Mouse (Mus musculus): ENCODE data around the gene Thsd4. TPM values are rescaled to one million over a fixed set of nuclear protein-coding genes. Genes with fewer than 3 reads are reported as not detected.

The Thsd4 gene
- total RNA-seq, 2 experiments from 2014 or later = not detected

DNA sequence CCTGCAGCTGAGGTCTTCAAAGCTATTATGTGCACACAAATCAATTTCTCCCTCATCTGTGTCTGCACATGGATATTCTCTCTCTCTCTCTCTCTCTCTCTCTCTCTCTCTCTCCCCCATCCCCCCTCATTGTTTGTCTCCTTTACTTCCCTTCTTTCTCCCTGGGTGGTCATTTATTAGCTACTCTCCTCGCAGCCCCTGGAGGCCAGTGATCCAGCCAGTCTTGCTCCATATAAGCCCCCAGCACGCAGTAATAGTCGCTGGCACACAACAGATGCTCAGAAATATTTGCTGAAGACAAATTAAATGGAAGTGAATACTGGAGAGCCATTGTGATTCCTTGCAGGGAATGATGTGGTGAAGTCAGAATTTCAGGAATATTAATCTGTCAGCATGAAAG is 2.2 kb downstream of the Thsd4 start:
- no peak for ATAC-seq (replicated peaks; ENCODE audit: low FRiP score, poor library complexity, severe bottlenecking)

DNA sequence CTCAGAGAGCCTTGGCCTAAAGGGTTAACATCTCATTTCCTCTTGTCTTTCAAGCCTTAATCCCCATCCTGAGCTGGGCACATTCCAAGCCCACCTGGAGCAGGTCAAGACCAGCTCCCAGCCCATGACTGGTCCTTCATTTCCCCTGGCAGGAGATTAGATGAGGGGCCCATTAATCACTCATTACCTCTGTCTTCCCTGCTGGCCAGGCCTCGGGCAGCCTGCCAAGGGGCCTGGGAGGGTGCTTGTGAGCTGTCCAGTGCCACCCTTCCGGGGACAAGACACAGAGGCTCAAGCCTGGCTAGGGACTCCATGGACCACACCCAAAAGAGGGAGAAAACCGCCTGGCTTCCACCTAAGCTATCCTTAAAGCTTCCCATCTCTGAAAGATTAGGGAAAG is 3.6 kb downstream of the Thsd4 start:
- ATAC-seq (replicated peaks; ENCODE audit: low FRiP score, poor library complexity, severe bottlenecking) = no peak

DNA sequence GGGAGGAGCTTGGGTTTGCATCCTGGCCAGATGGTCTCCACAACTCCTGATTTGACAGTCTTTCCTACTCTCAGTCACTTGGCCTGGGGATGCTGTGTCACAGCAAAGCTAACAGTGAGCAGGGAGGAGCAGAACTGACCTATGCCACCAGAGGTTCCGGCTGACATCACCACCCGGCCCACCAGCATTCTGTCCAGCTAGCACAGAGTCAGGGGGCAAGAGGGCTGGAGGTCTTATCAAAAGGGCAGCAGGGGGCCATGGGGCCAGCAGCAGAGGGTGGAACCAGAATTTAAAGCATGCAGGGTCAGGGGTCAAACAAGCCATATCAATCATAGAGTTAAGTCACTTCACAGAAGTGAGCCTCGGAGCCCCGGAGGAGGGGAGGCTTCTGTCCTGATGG is 4.7 kb downstream of the Thsd4 start:
- no peak for ATAC-seq (replicated peaks; ENCODE audit: low FRiP score, poor library complexity, severe bottlenecking)

DNA sequence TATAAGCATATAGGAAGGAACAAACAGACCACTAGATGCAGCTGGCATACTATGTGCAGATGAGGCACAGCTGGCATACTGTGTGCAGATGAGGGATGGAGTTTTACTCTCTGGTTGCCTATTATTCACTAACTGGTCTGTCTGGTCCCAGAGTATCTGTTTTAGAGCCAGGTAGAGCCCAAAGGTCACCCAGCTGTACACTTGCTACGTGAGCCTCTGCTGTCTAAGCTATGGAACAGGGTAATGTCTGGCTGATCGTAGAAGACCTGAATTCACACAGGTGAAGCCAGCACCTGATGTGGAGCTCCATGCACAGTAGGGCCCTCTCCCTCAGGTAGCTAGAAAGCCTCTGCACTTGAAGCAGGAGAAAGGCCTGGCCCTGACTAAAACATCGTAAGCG is 5.5 kb downstream of the Thsd4 start:
- ATAC-seq (replicated peaks; ENCODE audit: low FRiP score, poor library complexity, severe bottlenecking) = no peak

DNA sequence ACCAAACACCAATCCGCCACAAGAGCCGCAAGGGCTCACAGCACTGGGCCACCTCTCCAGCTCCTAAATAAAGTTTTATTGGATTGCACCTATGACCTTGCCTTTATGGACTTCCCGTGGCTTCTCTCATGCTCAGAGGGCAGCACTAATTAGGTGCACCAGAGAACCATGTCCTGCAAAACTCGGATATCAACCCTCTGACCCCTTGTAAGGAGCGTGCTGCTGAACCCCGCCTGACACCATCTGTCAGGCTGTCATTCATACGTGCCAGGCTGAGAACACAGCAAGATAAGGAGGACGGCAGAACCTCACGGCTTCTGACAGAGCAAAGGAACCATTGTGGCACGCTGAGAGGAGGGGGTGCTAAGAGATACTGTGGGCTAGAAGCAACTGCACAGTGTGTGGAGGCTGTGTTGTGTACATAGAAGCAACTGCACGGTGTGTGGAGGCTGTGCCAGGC is 8.5 kb downstream of the Thsd4 start:
- ATAC-seq (replicated peaks; ENCODE audit: low FRiP score, poor library complexity, severe bottlenecking) = no peak

DNA sequence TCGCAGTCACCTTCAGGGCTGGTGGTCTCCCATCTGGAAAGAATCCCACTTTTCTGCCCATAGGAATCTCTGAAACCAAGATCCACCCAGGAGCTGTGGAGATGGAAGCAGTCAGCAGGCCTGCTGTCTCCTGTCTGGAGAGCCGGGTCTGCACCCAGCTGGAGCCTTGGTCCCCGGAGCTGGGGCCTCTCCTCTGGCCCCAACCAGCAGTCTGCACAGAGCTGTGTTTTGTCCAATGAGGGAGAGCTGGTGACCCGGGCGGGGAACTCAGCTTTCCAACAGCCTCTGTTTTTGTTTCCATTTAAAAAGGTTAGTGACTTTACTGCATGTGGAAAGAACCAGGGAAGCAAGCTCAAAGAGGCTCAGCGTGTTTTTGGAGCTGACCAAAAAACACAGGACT is 11.0 kb downstream of the Thsd4 start:
- no peak for ATAC-seq (replicated peaks; ENCODE audit: low FRiP score, poor library complexity, severe bottlenecking)

DNA sequence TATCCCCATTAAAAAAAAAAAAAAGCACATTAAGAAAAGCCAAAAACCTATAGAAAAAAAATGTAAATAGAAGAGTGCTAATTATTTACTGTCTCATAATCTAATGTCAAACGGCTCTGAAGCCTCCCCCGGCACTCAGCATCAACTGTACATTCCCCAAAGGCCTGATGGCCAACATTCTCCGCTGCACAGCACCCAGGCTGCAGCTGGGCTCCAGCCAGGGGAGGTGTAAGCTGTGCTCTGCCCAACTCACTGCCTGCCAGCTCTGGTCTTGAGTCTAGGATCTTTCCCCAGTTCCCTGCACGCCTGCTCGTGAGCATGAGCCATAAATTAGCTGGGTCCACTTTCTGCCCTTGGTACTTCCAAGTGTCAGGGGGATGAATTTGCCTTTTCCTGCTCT is 15.7 kb downstream of the Thsd4 start:
- no peak for ATAC-seq (replicated peaks; ENCODE audit: low FRiP score, poor library complexity, severe bottlenecking)

DNA sequence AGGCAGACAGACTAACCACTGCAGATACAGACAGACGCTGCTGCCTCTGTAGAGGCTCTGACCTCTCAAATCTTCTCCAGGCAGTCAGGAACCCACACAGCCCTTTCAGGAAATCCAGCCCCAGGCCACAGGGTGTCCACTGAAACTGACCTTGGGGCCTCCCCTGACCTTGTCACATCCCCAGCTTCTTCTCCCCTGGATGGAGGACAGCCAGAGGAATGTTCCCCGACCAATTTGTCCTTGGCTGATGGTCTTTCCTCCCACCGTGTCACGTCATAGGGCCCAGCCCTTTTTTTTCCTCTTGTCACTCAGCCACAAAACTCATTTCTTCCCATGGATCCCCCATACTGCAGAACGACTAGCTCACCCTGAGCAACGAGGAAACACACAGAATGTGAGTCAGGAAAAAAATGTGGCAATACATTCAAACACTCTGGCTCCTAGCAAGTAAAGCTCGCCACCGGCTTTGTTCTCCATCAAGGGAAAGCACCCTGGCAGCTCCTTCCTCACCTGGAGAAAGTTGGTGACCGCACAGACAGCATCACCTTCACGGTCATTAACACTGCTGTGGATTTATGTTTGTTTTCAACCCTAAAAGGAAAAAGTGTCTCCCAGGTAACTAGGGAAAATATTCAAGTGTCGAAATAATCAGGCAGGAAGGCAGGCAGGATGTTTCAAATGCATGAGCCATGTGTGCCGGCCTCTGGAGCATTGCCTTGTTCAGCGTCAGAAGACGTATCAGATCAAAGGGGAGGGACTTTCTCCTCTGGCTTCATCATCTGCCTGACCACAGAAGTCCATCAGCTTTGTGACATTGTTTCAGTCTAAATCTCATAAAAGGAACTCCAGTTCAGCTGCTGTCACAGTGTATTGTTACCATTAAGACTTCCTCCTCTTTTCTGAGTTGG is 17.2 kb downstream of the Thsd4 start:
- no peak for ATAC-seq (replicated peaks; ENCODE audit: low FRiP score, poor library complexity, severe bottlenecking)

DNA sequence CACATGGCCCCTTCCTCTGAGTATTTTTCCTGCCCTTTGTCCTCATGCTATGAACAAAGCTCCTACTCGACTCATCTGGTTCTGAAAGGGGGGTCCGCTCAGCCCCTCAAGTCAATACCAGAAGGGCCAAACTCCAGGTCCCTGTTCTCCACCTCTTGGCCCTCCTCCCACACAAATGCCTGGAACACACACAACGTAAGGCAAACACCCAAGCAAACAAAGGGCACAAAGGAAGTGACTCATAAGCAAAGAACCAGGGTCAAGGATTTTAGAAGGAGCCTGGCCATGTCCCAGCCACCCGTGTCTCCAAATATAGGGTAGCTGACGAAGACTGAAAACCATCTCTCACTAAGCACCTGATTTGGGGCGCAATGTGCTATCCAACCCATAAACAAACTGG is 19.6 kb downstream of the Thsd4 start:
- no peak for ATAC-seq (replicated peaks; ENCODE audit: low FRiP score, poor library complexity, severe bottlenecking)

DNA sequence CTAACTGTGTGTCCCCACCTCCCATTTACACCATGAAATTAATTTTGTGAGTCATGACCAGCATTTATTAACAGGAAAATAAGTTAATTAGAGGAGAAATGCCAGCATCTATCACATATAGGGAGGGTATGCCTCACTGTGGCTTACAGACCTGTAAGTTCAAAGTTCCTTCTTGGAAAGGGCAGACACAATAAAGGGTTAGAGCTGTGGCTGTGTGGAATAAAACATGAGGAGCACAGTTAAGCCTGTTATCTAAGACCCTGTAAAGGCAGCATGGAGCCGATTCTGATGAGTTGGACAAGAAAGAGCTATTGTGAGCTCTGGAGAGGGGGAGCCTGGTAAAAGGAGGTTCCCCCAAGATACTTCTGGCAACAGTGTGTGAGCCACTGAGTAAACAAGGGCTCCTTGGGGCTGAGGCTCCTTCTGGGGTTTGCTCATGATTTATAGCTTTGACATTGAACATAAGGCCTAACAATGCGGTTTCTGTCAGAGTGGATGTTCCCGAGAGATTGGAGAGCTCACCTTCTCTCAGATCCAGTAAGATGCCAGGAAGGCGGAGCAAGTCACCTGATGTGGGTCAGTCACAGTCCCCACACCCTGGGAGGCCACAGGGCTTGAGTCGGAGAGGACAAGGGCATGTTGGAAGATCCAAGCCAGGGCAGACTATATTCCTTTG is 20.2 kb downstream of the Thsd4 start:
- no peak for ATAC-seq (replicated peaks; ENCODE audit: low FRiP score, poor library complexity, severe bottlenecking)

DNA sequence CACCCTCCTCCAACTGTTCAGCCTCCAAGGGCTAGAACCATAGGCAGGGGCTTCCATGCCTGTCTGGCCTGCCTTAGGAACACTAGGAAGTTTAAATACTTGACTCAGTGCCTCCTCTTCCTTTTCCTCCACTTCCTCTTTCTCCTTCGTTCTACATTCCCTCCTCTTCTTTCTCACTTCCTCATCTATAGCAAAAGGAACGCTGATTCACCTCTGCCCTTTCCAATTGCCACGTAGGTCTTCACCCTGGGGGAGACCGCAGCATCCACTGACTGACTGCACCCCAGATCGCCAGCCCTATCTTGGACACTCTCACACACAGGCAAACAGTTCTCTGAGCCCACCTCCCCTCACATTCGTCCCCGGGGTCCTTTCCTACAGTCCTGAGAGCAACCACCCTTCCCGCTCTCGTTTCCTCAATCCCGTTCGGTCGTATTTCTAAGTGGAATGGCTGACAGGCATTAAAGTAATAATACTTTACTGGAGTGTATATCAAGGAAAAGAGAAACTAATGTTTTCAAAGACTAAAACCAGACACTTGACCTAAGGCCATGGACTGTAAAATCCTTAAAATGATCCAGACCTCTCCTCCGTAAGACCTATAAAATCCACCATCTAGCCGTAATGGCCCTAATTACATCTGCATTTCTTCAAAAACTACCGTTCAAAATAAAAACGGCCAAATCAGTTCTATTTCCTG is 29.4 kb downstream of the Thsd4 start:
- ATAC-seq (replicated peaks; ENCODE audit: low FRiP score, poor library complexity, severe bottlenecking) = no peak

DNA sequence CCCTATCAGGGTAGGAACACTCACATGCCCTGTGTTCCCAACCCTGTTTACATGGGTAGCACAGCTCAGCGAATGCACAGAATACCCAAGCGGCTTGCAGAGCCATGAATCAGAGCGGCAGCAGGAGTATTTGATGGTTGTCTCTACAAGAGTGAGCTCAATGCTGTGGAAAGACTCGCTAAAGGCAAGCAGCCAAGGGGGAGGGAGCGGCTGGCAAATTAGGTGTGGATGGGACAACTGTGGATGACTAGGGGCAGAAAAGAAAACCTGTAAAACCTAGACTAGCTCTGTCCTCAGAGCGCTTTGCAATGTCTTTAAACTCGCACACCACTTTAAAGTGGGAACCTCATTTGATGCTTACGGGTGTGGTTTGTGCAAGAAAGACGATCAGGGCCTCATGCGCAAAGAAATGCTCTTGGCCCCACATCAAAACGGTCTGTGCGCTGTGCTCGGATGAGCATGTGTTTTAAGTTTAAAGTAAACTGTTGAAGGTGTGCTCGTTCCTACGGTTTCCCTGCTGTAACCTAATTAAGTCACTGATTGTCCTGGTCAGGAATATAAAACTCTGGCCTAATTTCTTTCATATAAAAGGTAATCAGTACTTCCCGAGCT is 30.3 kb downstream of the Thsd4 start:
- ATAC-seq (replicated peaks; ENCODE audit: low FRiP score, poor library complexity, severe bottlenecking) = no peak

DNA sequence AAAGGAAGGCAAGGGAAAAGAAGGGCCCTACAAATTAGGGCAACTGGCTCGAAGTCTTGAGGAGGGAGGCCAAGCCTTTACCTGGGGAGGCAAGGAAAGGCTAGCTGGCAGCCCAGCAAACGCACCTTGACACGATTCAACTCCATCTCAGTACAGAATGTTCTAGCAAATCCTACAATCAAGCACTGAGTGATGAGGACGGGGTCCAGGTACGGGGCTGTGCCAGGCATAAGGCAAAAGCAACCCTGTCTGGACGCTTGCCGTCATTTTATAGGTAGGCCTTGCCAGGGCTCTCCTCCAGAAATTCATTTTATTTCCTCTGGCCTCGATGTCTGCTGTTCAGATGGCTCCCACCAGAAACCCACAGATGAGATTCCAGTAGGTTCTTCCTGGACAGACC is 30.8 kb downstream of the Thsd4 start:
- no peak for ATAC-seq (replicated peaks; ENCODE audit: low FRiP score, poor library complexity, severe bottlenecking)

DNA sequence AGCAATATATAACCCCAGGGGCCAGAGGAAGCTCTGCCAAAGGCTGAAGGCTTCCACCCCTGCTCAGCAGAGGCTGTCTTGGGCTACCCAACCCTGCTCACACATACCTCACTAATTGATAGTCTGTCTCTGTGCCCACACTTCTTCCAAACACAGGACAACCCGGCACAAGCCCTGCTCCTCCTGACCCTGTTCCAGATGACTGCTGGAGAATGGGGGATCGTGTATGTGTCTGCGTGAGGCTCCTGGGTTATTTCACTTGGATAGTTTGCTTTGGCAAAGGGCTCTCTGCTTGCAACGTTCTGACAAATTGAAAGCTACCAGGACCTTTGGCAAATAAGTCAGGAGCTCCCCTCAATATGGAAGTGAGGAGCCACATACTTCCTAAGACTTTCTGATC is 33.0 kb downstream of the Thsd4 start:
- no peak for ATAC-seq (replicated peaks; ENCODE audit: low FRiP score, poor library complexity, severe bottlenecking)

DNA sequence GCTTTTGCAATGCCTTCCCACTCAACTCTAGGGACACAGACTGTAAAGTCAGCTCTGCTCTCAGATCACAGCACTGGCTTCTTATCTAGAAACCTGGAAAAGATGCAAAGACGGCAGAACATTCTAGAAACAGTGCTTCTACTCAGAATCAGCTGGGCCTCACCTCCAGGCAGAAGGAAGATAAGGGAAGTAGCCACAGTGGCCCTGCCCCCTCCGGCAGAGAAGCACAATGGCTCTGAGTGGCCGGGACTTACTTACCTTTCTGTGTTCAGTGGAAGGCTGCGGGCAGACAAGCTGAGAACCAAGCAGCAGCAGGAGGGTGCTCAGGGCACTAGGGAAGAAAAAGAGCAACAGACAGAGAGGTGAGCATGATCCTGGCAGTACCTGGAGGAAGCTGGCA is 39.7 kb downstream of the Thsd4 start:
- ATAC-seq (replicated peaks; ENCODE audit: low FRiP score, poor library complexity, severe bottlenecking) = no peak

DNA sequence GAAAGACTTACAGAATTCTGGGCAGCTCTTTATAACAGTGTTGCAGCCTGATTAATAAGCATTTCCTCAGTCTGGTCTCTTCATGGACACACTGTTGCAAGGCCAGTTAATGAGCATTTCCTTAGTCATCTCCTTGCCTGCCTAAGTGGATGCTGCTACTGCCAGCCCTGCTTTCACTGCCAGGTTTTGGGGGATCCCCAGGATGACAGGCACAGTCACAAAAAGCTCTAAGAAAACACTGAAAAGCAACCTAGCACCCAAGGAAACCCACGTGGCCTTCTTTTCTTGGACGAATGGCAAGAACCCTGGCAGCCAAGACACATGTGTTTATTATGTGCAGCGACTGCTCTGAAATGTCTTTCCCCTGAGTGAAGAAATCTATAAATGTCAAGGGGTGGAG is 41.8 kb downstream of the Thsd4 start:
- no peak for ATAC-seq (replicated peaks; ENCODE audit: low FRiP score, poor library complexity, severe bottlenecking)

DNA sequence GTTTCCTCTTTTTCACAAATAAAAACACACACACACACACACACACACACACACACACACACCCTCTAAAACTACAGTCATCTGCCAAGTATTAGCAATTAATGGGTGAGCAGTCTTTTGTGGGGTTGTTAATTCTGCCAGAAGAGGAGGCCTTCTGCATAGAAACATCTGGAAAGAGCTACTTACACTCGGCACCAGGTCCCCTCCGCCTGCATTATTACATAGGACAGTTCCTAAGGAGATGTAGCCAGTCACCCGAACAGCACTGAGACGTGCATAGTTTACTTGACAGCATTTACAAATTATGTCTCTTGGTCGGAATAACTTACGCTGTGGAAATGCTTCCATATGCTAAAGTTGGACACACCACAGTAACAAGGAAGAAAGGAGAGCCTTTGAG is 43.0 kb downstream of the Thsd4 start:
- no peak for ATAC-seq (replicated peaks; ENCODE audit: low FRiP score, poor library complexity, severe bottlenecking)

DNA sequence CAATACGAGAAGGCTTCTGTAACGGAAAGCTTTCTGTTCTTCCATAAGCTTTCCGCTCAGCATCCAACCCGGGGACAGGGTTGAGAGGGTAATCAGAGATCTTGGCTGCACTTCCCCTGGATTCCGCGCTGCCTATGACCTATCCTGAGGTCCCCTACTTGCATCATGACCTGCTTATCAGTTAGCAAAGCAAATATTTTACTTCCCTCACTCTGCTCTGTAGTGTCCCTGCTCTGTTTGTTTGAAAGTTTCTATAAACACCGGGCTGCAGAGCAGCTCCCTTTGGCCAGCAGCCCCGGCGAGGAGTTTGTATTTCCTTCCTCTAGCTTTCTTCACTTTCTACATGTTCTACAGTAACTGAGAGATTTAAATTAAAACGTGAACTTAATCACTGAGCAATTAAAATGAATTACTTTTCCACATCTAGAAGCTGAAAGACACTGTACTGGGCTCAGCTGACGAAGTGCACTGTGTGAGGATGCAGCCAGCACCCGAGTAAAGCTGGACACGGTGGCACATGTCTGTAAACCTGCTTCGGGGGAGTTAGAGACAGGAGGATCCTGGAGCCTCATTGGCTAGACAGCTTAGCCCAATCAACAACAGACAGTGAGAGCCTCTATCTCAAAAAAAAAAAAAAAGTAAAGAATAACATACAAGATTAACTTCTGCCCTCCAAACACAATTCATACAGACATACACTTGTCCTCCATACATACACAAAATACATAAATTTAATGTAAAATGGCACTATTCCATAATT is 43.7 kb downstream of the Thsd4 start:
- ATAC-seq (replicated peaks; ENCODE audit: low FRiP score, poor library complexity, severe bottlenecking) = no peak

Data from erythroblast, adult 5-6 weeks (primary cell).